Mouse (Mus musculus): ENCODE results near the gene Mxi1. TPM values are rescaled to one million over a fixed set of nuclear protein-coding genes. Genes with fewer than 3 reads are reported as not detected.

Mxi1 gene
- total RNA-seq, 1 experiment from 2014 or later = 27.3 TPM

GRCm38 (mm10) chr19:53299156-53299828 is 11.0 kb upstream of the Mxi1 start:
- no peak for DNase-seq

GRCm38 (mm10) chr19:53299829-53300181 is 10.5 kb upstream of the Mxi1 start:
- DNase-seq = no peak

- no peak for DNase-seq
These were observed 6.9 kb upstream of the Mxi1 start for GRCm38 (mm10) chr19:53303382-53303781.

- no peak for DNase-seq
These were observed 4.7 kb upstream of the Mxi1 start for GRCm38 (mm10) chr19:53305621-53306020.

- DNase-seq = no peak
These were observed 3.6 kb upstream of the Mxi1 start for GRCm38 (mm10) chr19:53306706-53307105.

GRCm38 (mm10) chr19:53307219-53307618 is 3.1 kb upstream of the Mxi1 start:
- no peak for DNase-seq

- DNase-seq = no peak
These were observed 687 bp upstream of the Mxi1 start for GRCm38 (mm10) chr19:53309631-53310030.

GRCm38 (mm10) chr19:53310771-53311523 is 629 bp downstream of the Mxi1 start:
- DNase-seq = peak; percentile 70

GRCm38 (mm10) chr19:53311524-53312335 is 1.4 kb downstream of the Mxi1 start:
- peak; percentile 61 for DNase-seq

- DNase-seq = peak; percentile 71
These were observed 2.1 kb downstream of the Mxi1 start for GRCm38 (mm10) chr19:53312336-53312871.

GRCm38 (mm10) chr19:53312951-53313683 is 2.8 kb downstream of the Mxi1 start:
- peak; percentile 91 for DNase-seq

- DNase-seq = peak; percentile 99
These were observed 3.5 kb downstream of the Mxi1 start for GRCm38 (mm10) chr19:53313684-53314443.

GRCm38 (mm10) chr19:53314530-53315208 is 4.4 kb downstream of the Mxi1 start:
- no peak for DNase-seq

GRCm38 (mm10) chr19:53315209-53315654 is 4.9 kb downstream of the Mxi1 start:
- no peak for DNase-seq

- no peak for DNase-seq
These were observed 5.8 kb downstream of the Mxi1 start for GRCm38 (mm10) chr19:53316105-53316504.

GRCm38 (mm10) chr19:53316963-53317362 is 6.6 kb downstream of the Mxi1 start:
- DNase-seq = no peak

GRCm38 (mm10) chr19:53318143-53319132 is 8.1 kb downstream of the Mxi1 start:
- no peak for DNase-seq

GRCm38 (mm10) chr19:53320264-53321110 is 10.2 kb downstream of the Mxi1 start:
- no peak for DNase-seq

Measured in adrenal gland, postnatal 14 days (tissue).